Mouse (Mus musculus): Measurements from ENCODE around the gene Ifna6. TPM values are rescaled to one million over a fixed set of nuclear protein-coding genes. Genes with fewer than 3 reads are reported as not detected.
"Not testable (repeated sequence)": the region's sequence is repeated elsewhere in the genome, so short reads cannot be mapped to it uniquely, and the experiment has no call there.

Ifna6 gene
- polyA plus RNA-seq, 1 experiment from 2014 or later: not detected

GRCm38 (mm10) chr4:88802954-88803353 is 24.3 kb upstream of the Ifna6 start, which contains the start of gene Gm13287:
Gene Gm13287 (plus strand): TSS chr4:88803254.
- ATAC-seq (ENCODE audit: insufficient read depth); H3K4me1 ChIP-seq (replicated peaks); H3K27ac ChIP-seq (replicated peaks); H3K9me3 ChIP-seq (replicated peaks); H3K36me3 ChIP-seq (replicated peaks); H3K9ac ChIP-seq; H3K4me3 ChIP-seq (replicated peaks); H3K27me3 ChIP-seq: not testable (repeated sequence)
- H3K4me2 ChIP-seq: peak within 1 kb of the TSS; percentile 40; the same call in 1 of the 2 replicates
- WGBS (ENCODE audit: insufficient replicate concordance): no CpG with 5 or more reads among the region's 29 CpGs

- H3K9me3 ChIP-seq (replicated peaks); ATAC-seq (ENCODE audit: insufficient read depth); H3K4me1 ChIP-seq (replicated peaks); H3K9ac ChIP-seq; H3K27ac ChIP-seq (replicated peaks); H3K36me3 ChIP-seq (replicated peaks); H3K27me3 ChIP-seq: not testable (repeated sequence)
- Histone ChIP-seq H3K4me2 (peak within 1 kb of the TSS; percentile 49), H3K4me3 (replicated peaks) (0 out of 2 replicates have a peak within 1 kb of the TSS, but pooled peaks have one; percentile 24)
- WGBS (ENCODE audit: insufficient replicate concordance): no CpG with 5 or more reads among the region's 8 CpGs
Observed at GRCm38 (mm10) chr4:88805231-88805630, 22.0 kb upstream of the Ifna6 start, which contains the start of gene Gm13288. Gene Gm13288 (plus strand): TSS chr4:88805531.

DNA sequence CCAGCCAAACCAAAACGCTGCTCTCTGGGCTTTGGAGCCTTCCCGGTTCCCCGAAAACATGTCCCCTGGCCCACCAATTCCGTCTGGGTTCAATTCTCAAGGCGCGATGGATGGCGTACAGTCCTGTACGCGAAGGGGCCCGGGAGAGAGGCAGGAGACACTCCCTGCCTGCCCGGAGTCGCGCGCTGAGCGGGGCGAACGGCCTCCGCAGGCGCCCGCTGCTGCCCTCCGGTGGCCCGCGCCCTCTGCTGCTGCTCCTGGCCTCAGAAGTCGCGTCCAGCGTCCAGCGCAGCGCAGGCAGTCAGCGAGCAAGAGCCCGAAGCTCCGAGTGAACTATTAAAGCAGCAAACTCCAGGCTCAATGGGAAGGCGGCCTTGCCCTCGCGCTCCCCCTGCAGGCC is 21.5 kb upstream of the Ifna6 start:
- peak overlapping the region; percentile 49 for H3K4me2 ChIP-seq

DNA sequence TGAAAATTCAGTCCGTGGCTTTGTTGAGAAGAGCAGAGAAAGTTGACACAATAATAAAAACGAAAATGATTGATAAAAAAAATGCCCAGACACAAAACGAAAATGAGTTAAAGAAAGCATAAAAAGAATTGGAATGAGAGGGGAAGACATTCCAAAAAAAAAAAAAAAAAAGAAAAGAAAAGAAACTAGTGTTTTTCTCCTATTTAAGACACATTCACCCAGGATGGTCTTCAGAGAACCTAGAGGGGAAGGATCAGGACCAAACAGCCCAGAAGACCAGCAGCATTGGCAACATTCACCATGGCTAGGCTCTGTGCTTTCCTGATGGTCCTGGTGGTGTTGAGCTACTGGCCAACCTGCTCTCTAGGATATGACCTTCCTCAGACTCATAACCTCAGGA is 11.3 kb upstream of the Ifna6 start, which contains the start of gene Ifna7:
Ifna7 (plus strand) TSS at position 301 of the 400 bp plus-strand sequence.
- Histone ChIP-seq H3K4me1 (replicated peaks) (no peaks in the 10 kb centered on the region), H3K4me3 (replicated peaks) (no peak within 1 kb of the TSS), H3K27ac (replicated peaks) (no peak within 1 kb of the TSS), H3K4me2 (no peak within 1 kb of the TSS), H3K36me3 (replicated peaks) (no peaks in the 10 kb centered on the region), H3K9me3 (replicated peaks) (no peaks in the 10 kb centered on the region), H3K9ac (no peak within 1 kb of the TSS), H3K27me3 (no peaks in the 10 kb centered on the region; the same call in 1 of the 2 replicates)
- WGBS (ENCODE audit: insufficient replicate concordance): 35% methylated on average over 3 of the region's 3 CpGs
- no peak for ATAC-seq (ENCODE audit: insufficient read depth)

More for the DNA sequence above, 21.5 kb upstream of the Ifna6 start:
- H3K27ac ChIP-seq (replicated peaks); ATAC-seq (ENCODE audit: insufficient read depth); H3K4me1 ChIP-seq (replicated peaks); H3K9me3 ChIP-seq (replicated peaks); H3K9ac ChIP-seq; H3K36me3 ChIP-seq (replicated peaks); H3K27me3 ChIP-seq: not testable (repeated sequence)
- H3K4me3 ChIP-seq (replicated peaks): 0 out of 2 replicates have a peak overlapping the region, but pooled peaks have one; percentile 24
- WGBS (ENCODE audit: insufficient replicate concordance): 0% methylated on average over 9 of the region's 34 CpGs

DNA sequence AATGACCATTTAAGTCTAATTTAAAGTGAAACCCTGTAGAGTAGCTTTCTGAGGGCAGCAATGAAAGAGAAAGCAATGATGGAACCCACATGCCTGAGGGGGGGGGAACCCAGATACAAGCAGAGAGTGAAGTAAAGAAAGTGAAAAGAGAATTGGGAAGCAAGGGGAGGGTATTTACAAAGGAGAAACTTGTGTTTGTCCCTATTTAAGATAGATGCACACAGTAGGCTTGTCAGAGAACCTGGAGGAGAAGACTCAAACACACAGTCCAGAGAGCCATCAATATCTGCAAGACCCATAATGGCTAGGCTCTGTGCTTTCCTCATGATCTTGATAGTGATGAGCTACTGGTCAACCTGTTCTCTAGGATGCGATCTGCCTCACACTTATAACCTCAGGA is 7.6 kb upstream of the Ifna6 start, which contains the start of gene Ifna11:
Ifna11 (plus strand) TSS at position 301 of the 400 bp plus-strand sequence.
- H3K9ac ChIP-seq: no peak within 1 kb of the TSS
- no peak within 1 kb of the TSS for H3K27ac ChIP-seq (replicated peaks)
- no peak within 1 kb of the TSS for H3K4me3 ChIP-seq (replicated peaks)
- H3K36me3 ChIP-seq (replicated peaks): no peaks in the 10 kb centered on the region
- H3K4me1 ChIP-seq (replicated peaks): no peaks in the 10 kb centered on the region
- no peak within 1 kb of the TSS for H3K4me2 ChIP-seq
- no peak for ATAC-seq (ENCODE audit: insufficient read depth)
- WGBS (ENCODE audit: insufficient replicate concordance): 64% methylated on average over 1 of the region's 1 CpGs
- H3K9me3 ChIP-seq (replicated peaks): no peaks in the 10 kb centered on the region
- H3K27me3 ChIP-seq: no peaks in the 10 kb centered on the region; the same call in 1 of the 2 replicates

DNA sequence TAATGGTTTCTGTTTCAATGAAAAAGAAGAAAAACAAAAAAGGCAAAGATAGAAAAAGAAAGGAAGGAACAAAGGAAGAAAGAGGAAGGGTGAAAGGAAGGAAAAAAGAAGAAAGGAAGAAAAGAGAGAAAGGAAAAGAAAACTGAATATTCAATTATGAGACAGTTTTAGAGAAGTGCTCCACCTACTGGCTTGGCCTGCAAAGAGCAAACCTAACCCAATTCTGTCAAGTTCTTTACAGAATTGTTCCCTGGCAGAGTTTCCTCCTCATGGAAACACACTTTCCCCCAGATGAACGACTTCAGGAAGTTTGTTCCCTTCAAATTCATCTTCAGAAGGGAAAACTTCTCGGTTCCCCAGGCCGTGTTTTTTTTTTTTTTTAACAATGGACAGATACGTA is 4.2 kb upstream of the Ifna6 start:
- Histone ChIP-seq H3K4me1 (replicated peaks) (no peaks in the 10 kb centered on the region), H3K27me3 (no peaks in the 10 kb centered on the region), H3K9me3 (replicated peaks) (no peaks in the 10 kb centered on the region), H3K9ac (no peak overlapping the region), H3K27ac (replicated peaks) (no peak overlapping the region), H3K4me2 (no peak overlapping the region), H3K36me3 (replicated peaks) (no peaks in the 10 kb centered on the region), H3K4me3 (replicated peaks) (no peak overlapping the region)
- no peak for ATAC-seq (ENCODE audit: insufficient read depth)
- WGBS (ENCODE audit: insufficient replicate concordance): 19% methylated on average over 4 of the region's 4 CpGs

GRCm38 (mm10) chr4:88830523-88830922 is 3.3 kb downstream of the Ifna6 start:
- 11% methylated on average over 4 of the region's 4 CpGs for WGBS (ENCODE audit: insufficient replicate concordance)

GRCm38 (mm10) chr4:88835225-88835624 is 8.0 kb downstream of the Ifna6 start, which contains the start of gene Ifna5:
Gene Ifna5 (plus strand): TSS chr4:88835525.
- H3K4me3 ChIP-seq (replicated peaks); H3K36me3 ChIP-seq (replicated peaks); ATAC-seq (ENCODE audit: insufficient read depth); H3K4me2 ChIP-seq; H3K27me3 ChIP-seq; H3K9me3 ChIP-seq (replicated peaks); H3K4me1 ChIP-seq (replicated peaks); H3K9ac ChIP-seq; H3K27ac ChIP-seq (replicated peaks): not testable (repeated sequence)
- 57% methylated on average over 1 of the region's 1 CpGs for WGBS (ENCODE audit: insufficient replicate concordance)

More at GRCm38 (mm10) chr4:88830523-88830922, 3.3 kb downstream of the Ifna6 start:
- Histone ChIP-seq H3K9ac (no peak overlapping the region), H3K4me3 (replicated peaks) (no peak overlapping the region), H3K4me2 (no peak overlapping the region), H3K9me3 (replicated peaks) (no peaks in the 10 kb centered on the region), H3K27me3 (no peaks in the 10 kb centered on the region), H3K4me1 (replicated peaks) (no peaks in the 10 kb centered on the region), H3K27ac (replicated peaks) (no peak overlapping the region), H3K36me3 (replicated peaks) (no peaks in the 10 kb centered on the region)
- ATAC-seq (ENCODE audit: insufficient read depth): no peak

DNA sequence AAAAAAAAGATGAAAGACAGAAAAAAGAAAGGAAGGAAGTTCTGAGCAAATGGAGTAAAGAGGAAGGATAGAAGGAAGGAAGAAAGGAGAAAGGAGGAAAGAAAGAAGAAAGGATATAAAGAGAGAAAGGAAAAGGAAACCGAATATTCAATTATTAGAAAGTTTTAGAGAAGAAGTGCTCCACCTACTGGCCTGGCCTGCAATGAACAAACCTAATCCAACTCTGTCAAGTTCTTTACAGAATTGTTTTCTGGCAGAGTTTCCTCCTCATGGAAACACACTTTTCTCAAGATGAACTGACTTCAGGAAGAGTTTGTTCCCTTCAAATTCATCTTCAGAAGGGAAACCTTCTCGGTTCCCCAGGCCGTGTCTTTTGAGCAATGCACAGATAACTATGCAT is 11.6 kb downstream of the Ifna6 start:
- H3K27ac ChIP-seq (replicated peaks): no peak overlapping the region
- no peaks in the 10 kb centered on the region for H3K27me3 ChIP-seq
- H3K4me3 ChIP-seq (replicated peaks): no peak overlapping the region
- no peak for ATAC-seq (ENCODE audit: insufficient read depth)
- H3K36me3 ChIP-seq (replicated peaks): no peaks in the 10 kb centered on the region
- H3K9me3 ChIP-seq (replicated peaks): no peaks in the 10 kb centered on the region
- WGBS (ENCODE audit: insufficient replicate concordance): 31% methylated on average over 3 of the region's 3 CpGs
- H3K4me1 ChIP-seq (replicated peaks): no peaks in the 10 kb centered on the region
- H3K9ac ChIP-seq: no peak overlapping the region
- H3K4me2 ChIP-seq: no peak overlapping the region

DNA sequence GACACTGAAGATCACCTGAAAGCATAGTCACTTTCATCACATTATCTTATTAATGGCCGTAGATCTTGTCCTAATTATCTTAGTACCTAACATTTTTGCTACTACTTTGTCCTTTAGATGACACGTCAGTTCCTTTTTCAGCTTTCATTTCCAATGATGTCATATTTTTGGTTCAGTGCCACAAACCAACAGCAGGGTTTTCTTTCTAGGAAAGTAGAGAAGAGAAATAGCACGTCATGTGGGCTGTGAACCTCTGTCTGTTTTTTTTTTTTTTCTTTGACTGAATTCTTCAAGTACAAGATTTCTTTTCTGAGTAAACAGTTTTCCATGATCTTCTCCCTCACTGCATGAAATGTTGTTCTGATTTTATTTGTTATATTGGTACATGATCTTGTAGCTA is 12.8 kb downstream of the Ifna6 start:
- Histone ChIP-seq H3K4me2 (no peak overlapping the region), H3K9ac (no peak overlapping the region), H3K4me1 (replicated peaks) (no peaks in the 10 kb centered on the region), H3K27me3 (no peaks in the 10 kb centered on the region), H3K9me3 (replicated peaks) (no peaks in the 10 kb centered on the region), H3K4me3 (replicated peaks) (no peak overlapping the region), H3K36me3 (replicated peaks) (no peaks in the 10 kb centered on the region), H3K27ac (replicated peaks) (no peak overlapping the region)
- 44% methylated on average over 3 of the region's 3 CpGs for WGBS (ENCODE audit: insufficient replicate concordance)
- ATAC-seq (ENCODE audit: insufficient read depth): no peak

DNA sequence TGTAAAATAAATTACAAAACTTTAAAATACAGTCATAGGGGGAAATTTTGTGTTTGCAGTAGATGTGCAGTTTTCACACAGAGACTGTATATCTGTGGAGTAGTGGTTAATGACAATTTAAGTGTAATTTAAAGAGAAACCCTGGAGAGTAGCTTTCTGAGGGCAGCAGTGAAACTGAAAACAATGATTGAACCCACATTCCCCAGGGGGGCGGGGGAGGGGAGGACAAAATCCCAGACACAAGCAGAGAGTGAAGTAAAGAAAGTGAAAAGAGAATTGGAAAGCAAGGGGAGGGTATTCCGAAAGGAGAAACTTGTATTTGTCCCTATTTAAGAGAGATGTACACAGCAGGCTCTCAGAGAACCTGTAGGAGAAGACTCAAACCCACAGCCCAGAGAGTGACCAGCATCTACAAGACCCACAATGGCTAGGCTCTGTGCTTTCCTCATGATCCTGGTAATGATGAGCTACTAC is 14.3 kb downstream of the Ifna6 start, which contains the start of gene Ifna4:
Ifna4 (plus strand) TSS at position 424 of the 474 bp plus-strand sequence.
- Histone ChIP-seq H3K4me3 (replicated peaks) (no peak within 1 kb of the TSS), H3K4me1 (replicated peaks) (no peaks in the 10 kb centered on the region), H3K27me3 (no peaks in the 10 kb centered on the region), H3K4me2 (no peak within 1 kb of the TSS), H3K27ac (replicated peaks) (no peak within 1 kb of the TSS), H3K36me3 (replicated peaks) (no peaks in the 10 kb centered on the region), H3K9me3 (replicated peaks) (no peaks in the 10 kb centered on the region), H3K9ac (no peak within 1 kb of the TSS)
- ATAC-seq (ENCODE audit: insufficient read depth): no peak
- WGBS (ENCODE audit: insufficient replicate concordance): 25% methylated on average over 2 of the region's 2 CpGs

DNA sequence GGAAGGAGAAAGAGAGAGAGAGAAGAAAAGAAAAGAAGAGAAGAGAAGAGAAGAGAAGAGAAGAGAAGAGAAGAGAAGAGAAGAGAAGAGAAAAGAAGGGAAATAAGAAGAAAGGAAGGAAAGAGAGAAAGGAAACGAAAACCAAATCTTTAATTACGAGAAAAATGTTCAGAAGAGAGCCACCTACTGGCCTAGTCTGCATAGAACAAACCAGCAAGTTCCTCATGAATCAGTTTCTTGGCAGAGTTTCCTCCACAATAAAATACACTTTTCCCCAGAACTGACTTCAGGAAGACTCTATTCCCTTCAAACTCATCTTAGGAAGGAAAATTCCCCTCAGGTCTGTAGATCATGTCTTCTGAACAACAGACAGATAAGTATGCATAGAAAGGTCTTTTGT is 18.1 kb downstream of the Ifna6 start:
- 22% methylated on average over 2 of the region's 2 CpGs for WGBS (ENCODE audit: insufficient replicate concordance)
- no peak for ATAC-seq (ENCODE audit: insufficient read depth)
- Histone ChIP-seq H3K4me1 (replicated peaks) (no peaks in the 10 kb centered on the region), H3K27me3 (no peaks in the 10 kb centered on the region), H3K4me3 (replicated peaks) (no peak overlapping the region), H3K36me3 (replicated peaks) (no peaks in the 10 kb centered on the region), H3K4me2 (no peak overlapping the region), H3K9me3 (replicated peaks) (no peaks in the 10 kb centered on the region), H3K9ac (no peak overlapping the region), H3K27ac (replicated peaks) (no peak overlapping the region)

All from liver, embryonic 15.5 days (tissue).